Mouse (Mus musculus) urinary bladder, postnatal 36 days (tissue): ENCODE measurements around the gene 6330403K07Rik.

Experiments
- DNase-seq, 2 experiments: peaks; one replicate each; pipeline ENCODE4 v3.0.0; 2022; ENCODE audit warnings: low spot score in 2 of 2, mixed read lengths in 1 of 2

6330403K07Rik gene

DNA sequence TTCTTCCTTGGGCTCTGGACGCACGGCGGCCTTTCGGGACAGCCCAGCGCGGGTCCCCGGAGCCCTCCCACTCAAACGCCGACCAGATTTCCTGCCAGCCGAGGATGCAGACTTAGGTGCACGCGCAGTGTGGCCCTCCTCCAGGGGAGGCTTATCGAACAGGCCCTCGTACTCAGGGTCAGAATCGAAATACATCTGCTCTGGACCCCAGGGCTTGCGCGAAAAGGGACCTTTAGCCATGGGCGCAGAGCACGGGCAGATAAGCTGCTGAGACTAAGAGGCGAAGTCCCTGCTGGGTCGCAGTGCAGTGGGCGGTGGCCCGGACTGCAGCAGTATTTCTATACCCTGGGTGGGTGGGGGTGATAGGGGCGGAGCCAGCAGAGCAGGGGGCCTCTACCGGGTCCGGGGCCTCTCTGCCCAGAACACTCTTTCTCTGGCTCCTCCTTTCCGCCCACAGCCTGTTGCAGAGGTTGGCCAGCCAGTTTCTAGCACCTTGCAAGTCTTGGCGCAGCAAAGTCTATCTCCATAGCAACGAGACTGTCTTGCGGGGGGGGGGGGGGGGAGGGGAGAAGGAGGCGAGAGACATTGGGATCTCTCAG, at the start of gene 6330403K07Rik:
TSS of gene 6330403K07Rik (minus strand) at position 351 of the 599 bp plus-strand sequence.
- DNase-seq = no peak

DNA sequence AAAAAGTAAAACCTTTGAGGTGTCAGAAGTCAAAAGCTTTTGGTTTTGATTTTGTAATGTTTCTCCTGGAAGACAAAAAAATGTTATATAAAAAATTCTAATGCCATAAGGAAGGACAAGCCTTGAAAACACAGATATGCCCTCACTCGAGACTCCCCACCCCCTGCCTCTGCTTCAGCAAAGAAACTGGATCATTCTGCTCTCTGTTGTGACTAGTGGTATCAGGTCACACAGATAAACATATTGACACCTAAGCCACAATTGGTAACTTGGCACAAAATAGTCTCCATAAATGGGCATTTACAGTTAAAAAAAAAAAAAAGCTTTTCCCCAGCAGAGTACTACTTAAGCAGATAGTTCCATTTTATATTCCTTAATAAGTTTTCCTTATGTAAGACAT, 43.0 kb upstream of the 6330403K07Rik start:
- no peak for DNase-seq

DNA sequence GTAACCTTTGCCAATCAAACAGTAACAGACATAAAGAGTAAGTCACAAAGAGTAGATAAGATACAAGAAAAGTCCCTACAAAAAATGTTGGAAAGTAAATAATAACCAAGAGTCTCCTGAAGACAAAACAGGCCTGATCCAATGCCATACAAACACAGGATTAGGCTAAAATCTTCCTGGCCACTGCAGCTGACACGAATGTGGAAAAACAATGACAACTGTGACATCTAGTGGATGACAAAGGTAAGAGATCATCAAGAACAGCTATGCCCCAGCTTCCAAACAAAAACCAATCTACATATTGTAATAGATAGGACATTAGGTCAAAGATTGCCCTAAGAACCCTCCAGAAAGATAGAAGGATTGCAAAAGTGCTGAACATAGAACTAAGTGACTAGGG, 19.2 kb upstream of the 6330403K07Rik start:
- no peak for DNase-seq

DNA sequence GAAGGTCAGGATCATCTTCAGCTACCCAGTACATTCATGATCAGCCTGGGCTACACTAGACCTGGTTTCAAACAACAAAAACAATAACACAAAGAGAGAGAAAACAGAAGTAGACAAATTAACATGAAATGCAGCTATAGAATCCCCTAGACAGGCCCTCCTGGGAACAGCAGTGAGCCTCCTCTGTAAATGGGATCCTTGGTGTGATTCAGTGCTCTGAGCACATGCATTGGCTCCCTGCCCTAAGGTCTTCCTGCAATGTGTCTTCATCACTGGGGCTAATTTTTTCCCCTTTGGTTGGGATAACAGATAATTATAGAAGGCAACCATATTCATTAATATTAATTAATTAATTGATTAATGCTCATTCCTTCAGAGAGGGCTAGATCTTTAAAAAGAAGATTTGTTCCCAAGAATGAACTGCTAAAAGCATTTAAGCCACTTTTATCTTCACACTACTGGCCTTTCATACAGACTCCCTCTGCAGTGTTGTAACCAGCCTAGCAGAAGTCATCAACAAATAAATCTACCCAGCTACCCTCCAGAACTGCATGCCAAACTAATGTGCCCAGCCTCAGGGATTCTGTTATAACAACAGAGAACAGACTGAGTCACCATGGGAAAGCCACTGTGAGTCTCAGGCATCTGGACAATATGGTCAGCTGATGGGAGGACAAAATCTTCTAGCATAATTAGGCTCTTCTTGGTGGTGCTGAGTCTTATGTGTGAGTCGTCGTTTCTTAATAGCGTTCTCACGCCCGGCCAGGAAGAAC, 6.4 kb upstream of the 6330403K07Rik start:
- DNase-seq = no peak

DNA sequence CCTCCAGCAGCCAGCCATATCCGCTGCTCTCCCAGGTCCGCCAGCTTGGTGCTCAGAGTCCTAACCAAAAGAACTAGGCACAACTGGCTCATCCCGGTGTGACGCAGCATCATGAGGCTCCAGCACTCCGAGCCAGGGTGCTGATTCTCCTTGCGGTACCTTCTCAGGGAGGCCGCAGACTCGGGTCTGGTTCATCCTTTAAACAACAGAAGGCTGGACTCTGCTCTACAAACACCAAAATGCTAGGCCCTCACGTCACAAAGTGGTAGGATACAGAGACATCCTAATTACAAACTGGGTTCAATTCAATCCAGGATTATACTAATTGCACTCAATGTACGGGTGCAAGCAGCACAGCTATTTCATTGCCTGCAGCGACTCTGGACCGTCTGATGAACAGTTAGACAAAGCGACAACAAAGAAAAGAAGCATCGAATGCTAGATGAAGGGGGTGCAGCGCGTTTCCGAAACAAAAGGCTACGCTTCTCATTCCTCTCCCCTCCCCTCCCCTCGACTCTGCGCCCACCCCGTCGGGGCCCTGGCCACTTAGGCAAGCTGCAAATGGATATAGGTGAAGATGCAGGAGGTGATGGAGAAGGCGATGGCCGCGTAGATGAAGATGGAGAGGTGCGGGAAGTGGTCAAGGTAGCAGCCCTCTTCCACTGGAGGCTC, 686 bp downstream of the 6330403K07Rik start:
- DNase-seq = no peak

DNA sequence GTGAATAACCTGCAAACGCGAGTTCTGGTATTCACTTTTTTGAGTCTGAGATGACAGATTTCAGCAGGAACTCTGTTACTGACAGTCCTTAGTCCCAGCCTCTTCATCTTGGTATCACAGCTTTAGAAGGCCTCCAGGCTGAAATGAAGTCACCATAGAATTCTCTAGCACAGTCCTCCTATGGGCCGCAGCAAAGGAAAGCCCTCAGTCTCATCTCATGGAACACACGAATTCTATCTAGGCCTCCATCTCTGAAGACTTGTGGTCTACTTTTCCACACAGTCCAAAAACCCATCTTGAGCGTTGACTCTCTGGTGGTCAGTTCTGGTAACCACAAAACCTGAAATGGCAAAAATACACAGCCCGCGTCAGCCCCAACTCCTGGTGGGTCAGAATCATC, 1.2 kb downstream of the 6330403K07Rik start:
- no peak for DNase-seq

DNA sequence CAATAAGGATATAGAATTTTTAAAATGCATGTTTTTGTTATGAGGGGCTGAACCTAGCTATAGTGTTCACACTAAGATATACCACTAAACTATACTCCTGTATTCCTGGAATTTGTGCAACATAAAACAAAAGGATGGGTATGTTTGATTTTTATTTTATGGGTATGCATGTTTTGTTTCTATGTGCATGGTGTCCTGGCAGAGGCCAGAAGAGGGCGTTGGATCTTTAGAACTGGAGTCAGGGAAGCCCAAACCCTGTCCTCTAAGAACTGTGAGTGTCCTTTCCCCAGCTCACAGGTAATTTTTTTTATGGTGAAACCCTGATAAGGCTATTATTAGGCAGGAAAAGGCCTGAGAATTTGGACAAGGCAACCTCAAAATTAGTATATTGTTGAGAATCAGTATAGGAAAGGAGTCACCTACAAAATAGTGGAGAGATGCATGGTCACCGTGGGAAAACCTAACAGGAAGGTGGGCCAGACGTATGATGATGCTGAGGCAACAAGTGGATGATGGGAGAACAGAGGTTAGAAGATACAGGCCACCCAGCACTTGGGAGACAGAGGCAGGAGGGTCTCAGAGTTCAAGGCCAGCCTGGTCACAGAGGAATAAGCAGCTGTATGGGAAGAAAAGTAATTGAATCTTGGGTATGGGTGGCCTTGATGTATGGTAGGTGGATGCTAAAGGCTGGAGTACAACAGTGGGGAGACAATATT, 3.8 kb downstream of the 6330403K07Rik start:
- DNase-seq = no peak

DNA sequence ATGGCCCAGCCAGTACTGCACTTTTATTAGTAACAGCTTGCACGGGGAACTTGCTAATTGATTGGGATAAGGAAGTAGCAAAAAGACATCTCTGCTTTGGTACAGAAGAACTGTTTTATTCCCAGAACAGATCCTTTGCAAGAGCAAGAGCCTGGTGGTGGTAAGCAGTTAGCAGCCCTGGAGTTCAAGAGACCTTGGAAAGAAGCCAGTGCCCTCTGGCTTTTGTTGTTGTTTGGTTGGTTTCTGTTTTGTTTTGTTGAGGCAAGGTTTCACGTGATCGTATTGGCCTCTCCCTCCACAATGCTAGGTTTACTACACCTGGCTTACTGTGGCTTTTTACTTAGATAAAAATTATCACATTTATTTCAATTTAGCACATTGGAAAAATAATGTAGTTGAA, 5.0 kb downstream of the 6330403K07Rik start:
- DNase-seq = no peak

DNA sequence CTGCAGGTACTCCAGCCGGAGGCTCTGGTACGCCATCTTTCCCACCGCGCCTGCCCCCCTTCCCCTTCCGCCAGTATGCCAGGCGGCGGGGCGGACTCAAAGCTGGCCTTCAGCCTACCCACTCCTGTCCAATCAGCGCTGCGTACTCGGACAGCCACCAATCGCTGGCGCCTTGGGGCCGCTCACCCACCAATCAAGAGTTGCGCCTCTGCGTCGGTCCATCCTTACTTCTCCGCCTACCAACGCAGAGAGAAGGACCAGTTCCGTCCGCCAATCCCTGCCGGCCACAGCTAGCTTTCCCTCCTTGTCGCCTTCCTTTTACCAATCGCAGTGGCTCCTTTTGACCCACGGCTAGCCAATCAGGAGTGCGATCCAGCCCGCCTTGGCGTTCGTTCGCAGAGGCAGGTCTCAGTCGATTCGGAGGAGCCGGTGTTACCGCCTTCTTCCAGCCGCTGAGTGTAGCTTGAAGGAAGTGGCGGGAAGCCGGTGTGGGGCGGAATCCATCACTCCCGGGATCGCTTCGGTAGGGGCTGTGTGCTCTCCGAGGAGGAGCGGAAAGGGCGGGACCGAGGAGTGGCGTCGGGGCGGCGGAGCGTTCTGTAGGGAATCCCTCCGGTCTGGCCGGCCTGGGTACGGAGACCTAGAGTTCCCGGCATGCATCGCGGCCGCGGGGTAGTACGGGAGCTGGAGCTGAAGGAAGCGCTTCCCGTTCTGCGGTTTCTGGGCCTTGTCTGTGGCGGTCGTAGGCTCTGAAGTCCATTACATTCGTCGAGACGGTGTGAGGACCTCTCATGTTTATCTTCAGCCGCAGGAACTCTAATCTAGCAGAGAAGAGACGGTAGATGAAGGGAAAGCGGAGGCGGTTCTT, 13.9 kb downstream of the 6330403K07Rik start, which contains the start of the genes Mis12 and Derl2:
TSS of gene Mis12 (plus strand) at position 411 of the 868 bp plus-strand sequence.
TSS of gene Derl2 (minus strand) at position 641 of the 868 bp plus-strand sequence.
- peak; percentile 96 to 98 for DNase-seq

DNA sequence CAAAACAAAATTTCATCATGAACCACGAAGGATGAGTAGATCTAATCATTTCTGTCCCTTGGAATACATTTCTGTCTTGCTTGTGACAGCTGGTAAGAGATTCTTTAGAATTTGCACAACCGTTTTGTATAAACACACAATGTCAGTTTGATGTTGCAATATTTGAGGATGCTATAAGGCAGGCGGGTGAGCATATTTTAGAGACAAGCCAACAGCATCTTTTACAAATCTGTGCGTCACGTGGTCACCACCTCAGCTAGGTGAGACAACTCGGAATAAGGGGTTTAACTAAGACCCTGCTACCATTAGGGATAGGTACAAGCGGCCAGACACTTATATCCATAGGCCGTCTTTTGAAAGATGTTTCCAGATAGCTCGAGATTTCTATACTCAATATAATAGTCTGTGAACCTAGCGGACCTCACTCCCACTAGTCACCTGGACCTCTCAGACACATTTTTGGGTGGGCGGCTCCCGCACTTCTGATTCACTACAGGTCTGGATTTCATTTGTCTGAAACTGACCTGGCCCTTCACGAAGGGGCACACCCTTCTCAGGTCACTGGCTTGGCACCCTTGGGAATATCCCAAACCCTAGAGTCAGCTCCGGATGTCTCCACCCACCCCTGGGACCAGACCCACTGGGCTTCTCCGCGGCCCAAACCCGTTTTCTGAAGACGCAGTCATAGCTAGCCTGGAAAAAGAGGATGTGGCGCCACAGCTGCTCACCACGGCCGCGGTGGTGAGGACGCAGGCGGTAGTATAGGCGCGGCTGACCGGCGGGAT, 14.7 kb downstream of the 6330403K07Rik start:
- DNase-seq = no peak

DNA sequence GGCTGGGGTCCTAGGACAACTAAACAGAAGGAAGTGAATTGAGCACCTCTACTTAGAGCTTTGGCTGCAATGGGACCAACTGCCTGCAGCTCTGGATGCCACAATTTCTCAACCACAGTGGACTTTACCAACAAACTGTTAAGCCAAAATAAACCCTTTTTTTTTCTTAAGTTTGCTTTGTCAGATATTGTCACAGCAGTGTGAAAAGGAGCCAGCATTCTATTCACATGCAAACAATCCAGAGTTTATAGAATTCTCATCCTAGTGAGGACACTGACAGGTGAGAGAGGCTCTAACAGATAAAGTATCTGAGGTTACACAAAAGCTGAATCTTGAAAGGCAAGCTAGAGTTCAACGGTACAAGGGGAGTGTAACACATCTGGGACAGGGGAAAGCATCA, 16.3 kb downstream of the 6330403K07Rik start:
- no peak for DNase-seq

DNA sequence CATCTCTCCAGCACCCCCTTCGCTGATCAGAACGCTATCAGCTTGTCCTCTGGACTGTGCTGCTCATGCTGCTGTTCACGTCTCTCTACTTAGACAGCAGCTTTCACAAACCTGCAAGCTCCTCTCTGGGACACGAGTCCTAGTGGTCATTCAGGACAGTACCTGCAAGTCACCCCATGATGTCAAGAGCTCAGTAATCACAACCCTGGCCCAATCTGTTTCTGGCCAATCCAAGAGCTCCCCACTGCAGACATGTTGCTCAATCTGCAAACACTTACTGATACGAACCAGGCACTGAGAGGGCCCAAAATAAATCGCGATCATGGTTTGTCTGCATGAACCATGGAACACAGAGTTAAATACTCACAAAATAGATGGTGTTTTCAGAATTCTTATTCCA, 20.6 kb downstream of the 6330403K07Rik start:
- no peak for DNase-seq

DNA sequence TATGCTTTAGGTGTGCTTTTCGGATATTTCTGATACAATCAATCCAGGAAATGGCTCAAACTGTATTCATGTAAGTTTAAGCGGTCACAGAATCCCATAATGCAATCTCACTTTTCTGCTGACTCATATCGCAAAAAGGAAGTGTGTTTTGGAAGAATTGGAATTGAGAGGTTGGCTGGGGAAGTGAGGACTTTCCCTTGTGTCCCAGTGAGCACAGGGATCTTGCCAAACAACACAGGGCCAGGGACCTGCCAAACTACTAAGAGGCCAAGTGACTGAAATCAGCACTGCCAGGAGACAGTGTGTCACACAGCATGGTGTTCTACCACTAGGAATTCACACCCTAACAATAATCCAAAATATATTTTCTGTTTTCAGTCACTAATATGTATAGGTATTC, 25.0 kb downstream of the 6330403K07Rik start:
- DNase-seq = peak in 1 of 2 experiments; percentile 48

DNA sequence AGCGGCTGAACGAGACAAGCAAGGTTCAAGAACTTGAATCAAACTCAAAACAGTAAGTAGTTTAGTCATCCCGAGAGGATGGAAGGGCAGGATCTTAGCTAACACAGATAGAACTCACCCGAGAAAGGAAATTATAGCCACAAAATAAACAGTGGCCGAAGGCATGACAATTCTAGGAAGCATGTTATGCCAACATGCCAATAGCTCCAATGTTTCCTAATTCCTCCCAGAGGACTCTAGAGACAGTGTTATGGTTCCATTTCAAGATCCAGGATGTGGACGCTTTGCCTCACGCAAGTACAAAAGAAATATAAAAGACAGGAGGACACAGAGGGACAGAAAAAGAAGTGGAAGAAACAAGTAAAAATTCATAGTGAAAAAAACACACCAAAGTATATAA, 25.5 kb downstream of the 6330403K07Rik start:
- DNase-seq = no peak

DNA sequence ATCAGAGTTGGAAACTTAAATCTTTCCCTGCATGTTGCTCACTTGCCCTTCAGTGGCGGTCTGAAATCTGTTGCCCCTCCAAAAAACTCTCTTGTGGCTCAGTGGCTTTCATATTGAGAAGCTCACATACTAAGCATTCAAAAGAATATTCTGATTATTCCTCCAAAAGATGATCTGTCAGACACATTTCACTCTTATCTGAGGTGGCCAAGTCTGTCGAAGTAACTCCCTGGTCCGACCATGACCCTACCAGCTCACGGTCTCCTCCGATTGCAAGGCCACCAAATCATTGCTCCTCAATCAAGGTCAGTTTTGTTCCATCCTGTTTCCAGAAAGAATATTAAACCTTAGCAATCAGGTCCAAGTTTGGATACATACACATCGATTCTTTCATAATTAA, 26.3 kb downstream of the 6330403K07Rik start:
- no peak for DNase-seq

DNA sequence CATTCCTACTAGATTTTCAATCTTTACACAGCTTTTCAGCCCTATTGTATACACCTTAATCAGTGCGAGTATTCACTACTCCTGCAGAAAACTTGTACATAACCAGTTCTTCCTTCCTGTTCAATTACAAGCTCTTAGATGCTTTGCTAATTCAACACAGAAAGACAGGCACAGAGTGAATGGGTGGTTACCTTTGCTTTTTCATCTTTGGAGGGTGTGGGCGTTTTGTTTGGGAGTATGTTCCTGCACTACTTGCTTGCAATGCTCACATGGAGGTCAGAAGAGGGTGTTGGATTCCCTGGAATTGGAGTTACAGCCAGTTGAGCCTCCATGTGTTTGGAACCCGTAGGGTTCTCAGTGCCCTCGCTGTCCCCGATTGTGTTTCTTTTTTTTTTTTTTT, 28.3 kb downstream of the 6330403K07Rik start:
- no peak for DNase-seq

DNA sequence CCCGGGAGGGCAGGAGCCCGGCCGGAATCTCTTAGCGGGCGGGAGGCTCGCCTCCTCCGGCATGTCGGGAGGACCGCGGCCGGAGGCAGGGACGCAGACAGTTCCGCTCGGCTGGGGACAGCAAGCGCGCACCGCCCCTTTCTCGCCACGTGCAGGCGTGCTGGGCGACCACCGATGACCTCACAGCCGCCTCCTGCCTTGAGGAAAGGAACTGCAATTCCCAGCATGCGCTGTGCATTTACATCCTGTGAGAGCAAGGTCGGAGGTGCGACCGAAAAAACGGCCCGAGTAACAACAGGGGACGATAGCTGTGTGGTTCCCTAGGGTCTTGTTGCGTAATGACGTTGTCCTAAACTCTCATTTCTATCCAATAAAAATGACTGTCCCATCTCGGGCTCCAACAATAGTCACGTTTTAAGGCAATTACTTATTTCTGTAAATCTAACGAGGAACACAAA, 29.0 kb downstream of the 6330403K07Rik start, which contains the start of gene Dhx33:
TSS of gene Dhx33 (minus strand) at position 122 of the 458 bp plus-strand sequence.
- DNase-seq = peak; percentile 92 to 96

DNA sequence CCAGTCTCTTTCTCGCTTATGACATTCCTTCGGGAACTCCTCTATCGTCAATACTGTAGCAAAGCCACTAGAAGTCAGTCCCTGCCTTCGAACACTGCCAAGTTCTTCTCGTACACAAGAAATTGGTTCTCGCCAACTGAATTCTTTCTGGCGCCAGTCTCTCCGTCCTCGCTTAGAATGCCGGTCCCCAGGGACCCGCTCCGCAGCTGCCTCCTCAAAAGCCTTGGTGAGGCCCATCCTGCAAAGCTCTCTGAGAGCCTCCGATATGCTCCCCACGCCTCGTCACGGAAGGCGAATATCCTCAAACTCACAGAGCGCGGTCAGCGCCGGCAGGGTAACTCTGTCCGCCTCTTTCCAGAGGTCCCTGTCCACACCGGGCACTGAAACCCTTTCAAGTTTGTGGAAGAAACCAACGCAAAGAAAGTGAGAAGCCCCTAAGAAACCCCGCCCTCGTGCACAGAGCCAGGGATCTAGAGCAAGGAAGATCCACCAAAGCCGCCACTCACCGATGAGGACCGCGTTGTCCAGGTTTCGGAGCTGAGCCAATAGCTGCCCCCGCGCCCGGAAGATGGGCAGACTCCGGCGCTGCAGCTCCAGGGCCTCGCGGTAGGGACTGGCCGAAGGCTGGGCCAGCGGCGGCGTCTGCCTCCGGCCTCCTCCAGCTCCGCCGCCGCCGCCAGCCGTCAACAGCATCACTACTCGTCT, 29.6 kb downstream of the 6330403K07Rik start:
- no peak for DNase-seq

DNA sequence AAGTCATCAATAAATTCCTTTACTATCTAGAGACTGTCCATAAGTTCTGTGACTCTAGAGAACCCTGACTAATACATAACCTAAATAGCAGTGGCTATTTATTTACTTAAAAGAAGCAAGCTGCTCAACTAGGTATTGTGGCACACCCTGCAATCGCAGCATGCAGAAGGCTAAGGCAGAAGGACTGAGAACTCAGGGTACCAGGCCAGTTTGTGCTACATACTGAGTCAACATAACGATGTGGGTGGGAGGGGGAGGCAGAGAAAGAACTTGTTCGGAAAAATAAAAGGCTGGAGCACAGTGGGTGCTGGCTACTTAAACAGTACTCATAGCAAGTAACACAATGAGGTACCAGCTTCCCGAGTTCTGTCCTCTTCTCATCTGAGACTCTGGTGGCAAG, 32.1 kb downstream of the 6330403K07Rik start:
- DNase-seq = no peak
